Mouse (Mus musculus) testis, adult 2 months (tissue): Measurements from ENCODE around the gene Zfp668.

Source experiments
- CTCF ChIP-seq: fragments of 200-500 bp; IDR thresholded peaks from 2 replicates; pipeline ENCODE4 v1.5.1; 2012; ENCODE audit warnings: low read depth, mild to moderate bottlenecking, inconsistent platforms, low read length, moderate library complexity; ENCODE audit not compliant: control insufficient read depth, insufficient read depth, insufficient replicate concordance
- POLR2A ChIP-seq: fragments of 200-500 bp; IDR thresholded peaks from 2 replicates; pipeline ENCODE4 v1.6.1; 2012; ENCODE audit warnings: low read depth, mild to moderate bottlenecking, inconsistent platforms, low read length, moderate library complexity; ENCODE audit not compliant: control insufficient read depth

- no peak for TF ChIP-seq POLR2A
- TF ChIP-seq CTCF = no peak
Observed at GRCm38 (mm10) chr7:127901772-127902171, 25.1 kb upstream of the Zfp668 start.
